Mouse (Mus musculus) lung, postnatal 0 days (tissue): ENCODE measurements around the gene Fbp2.
"Not testable (repeated sequence)": the region's sequence is repeated elsewhere in the genome, so short reads cannot be mapped to it uniquely, and the experiment has no call there.

ENCODE experiments used
- CTCF ChIP-seq: IDR thresholded peaks from 2 replicates; pipeline ENCODE4 v1.5.1; 2016; ENCODE audit warnings: antibody characterized with exemption, mild to moderate bottlenecking
- EP300 ChIP-seq: IDR thresholded peaks from 2 replicates; pipeline ENCODE4 v1.6.1; 2016; ENCODE audit warnings: antibody characterized with exemption, mild to moderate bottlenecking, control low read depth

GRCm38 (mm10) chr13:62807981-62808380 is 50.2 kb downstream of the Fbp2 start:
- TF ChIP-seq CTCF, EP300: not testable (repeated sequence)
